Comparison of ENCODE assay signal across 17 mouse cellular contexts in the genomic region with DNA sequence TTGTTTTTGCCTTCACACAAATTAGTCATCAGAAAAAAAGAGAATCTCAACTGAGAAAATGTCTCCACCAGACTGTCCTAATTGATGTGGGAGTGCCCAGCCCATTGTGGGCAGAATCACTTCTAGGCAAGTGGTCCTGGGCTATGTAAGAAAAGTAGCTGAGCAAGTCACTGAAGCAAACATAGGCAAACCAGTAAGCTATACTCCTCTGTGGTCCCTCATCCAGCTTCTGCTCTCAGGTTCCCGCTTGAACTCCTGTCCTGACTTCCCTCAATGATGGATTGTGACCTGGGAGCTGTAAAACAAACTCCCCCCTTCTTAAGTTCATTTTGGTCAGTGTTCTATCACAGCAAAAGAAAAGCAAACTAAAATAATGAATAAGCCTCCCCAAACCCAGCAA.
"Had no signal": no experiment of that assay in that cellular context is flagged by ENCODE, and none has a peak within 500 bp of the region (broad histone marks: within the 10 kb centered on the region; RNA-seq: fewer than 3 reads in every experiment).

No protein-coding gene starts in this region.

- H3K4me1 ChIP-seq: lung, embryonic 15.5 days; megakaryocyte, embryonic 14.5 days; midbrain, embryonic 13.5 days; midbrain, embryonic 15.5 days; neural tube, embryonic 12.5 days; stomach, embryonic 15.5 days had no signal

- DNase-seq: lung, adult 2 months; lung, postnatal 14 days; lung, postnatal 36 days; right cerebral cortex, postnatal 14 days; thymus, adult 2 months; thymus, postnatal 25 days; thymus, postnatal 4 days had no signal

- H3K9ac ChIP-seq: lung, embryonic 15.5 days; midbrain, embryonic 13.5 days; midbrain, embryonic 15.5 days; neural tube, embryonic 12.5 days; stomach, embryonic 15.5 days had no signal

- H3K4me2 ChIP-seq: lung, embryonic 15.5 days; midbrain, embryonic 11.5 days; midbrain, embryonic 13.5 days; midbrain, embryonic 15.5 days; neural tube, embryonic 12.5 days; stomach, embryonic 15.5 days had no signal

- H3K4me3 ChIP-seq: lung, embryonic 15.5 days; megakaryocyte, embryonic 14.5 days; midbrain, embryonic 13.5 days; midbrain, embryonic 15.5 days; neural tube, embryonic 12.5 days; stomach, embryonic 15.5 days had no signal

- H3K27ac ChIP-seq: lung, embryonic 15.5 days; macrophage; midbrain, embryonic 13.5 days; midbrain, embryonic 15.5 days; neural tube, embryonic 12.5 days; stomach, embryonic 15.5 days; stomach, postnatal 0 days had no signal

- H3K27me3 ChIP-seq: lung, embryonic 15.5 days; megakaryocyte, embryonic 14.5 days; midbrain, embryonic 13.5 days; midbrain, embryonic 15.5 days; neural tube, embryonic 12.5 days; stomach, embryonic 15.5 days had no signal

- H3K9me3 ChIP-seq: lung, embryonic 15.5 days; megakaryocyte, embryonic 14.5 days; midbrain, embryonic 13.5 days; midbrain, embryonic 15.5 days; neural tube, embryonic 12.5 days; stomach, embryonic 15.5 days had no signal

- ATAC-seq: lung, postnatal 0 days; midbrain, embryonic 13.5 days; midbrain, embryonic 15.5 days had no signal

- H3K36me3 ChIP-seq: lung, embryonic 15.5 days; midbrain, embryonic 13.5 days; midbrain, embryonic 15.5 days; neural tube, embryonic 12.5 days; stomach, embryonic 15.5 days had no signal
